Comparison of ENCODE assay signal across 16 mouse cellular contexts in genomic region chr3:93630917-93631714, GRCm38 (mm10). TPM values are rescaled to one million over a fixed set of nuclear protein-coding genes. Genes with fewer than 3 reads are reported as not detected.
"Had no signal": no experiment of that assay in that cellular context is flagged by ENCODE, and none has a peak within 500 bp of the region (broad histone marks: within the 10 kb centered on the region; RNA-seq: fewer than 3 reads in every experiment).

No protein-coding gene starts in this region.

RNA-seq across cellular contexts. Expression of gene Tdpoz2, which starts 21.4 kb away (rescaled TPM):
- total RNA-seq: megakaryocyte, adult 5-6 weeks; megakaryocyte-erythroid progenitor cell, adult 5-6 weeks had no signal
- polyA plus RNA-seq: lung, embryonic 14.5 days; lung, embryonic 16.5 days; midbrain, embryonic 10.5 days; midbrain, embryonic 12.5 days; midbrain, embryonic 14.5 days; midbrain, embryonic 16.5 days; myocyte; neural tube, embryonic 11.5 days; neural tube, embryonic 13.5 days; neural tube, embryonic 15.5 days; small intestine, adult 2 months; stomach, embryonic 14.5 days; stomach, embryonic 16.5 days; thymus, postnatal 0 days had no signal

RNA-seq across cellular contexts. Expression of gene Tdpoz1, which starts 45.0 kb away (rescaled TPM):
- total RNA-seq: megakaryocyte, adult 5-6 weeks; megakaryocyte-erythroid progenitor cell, adult 5-6 weeks had no signal
- polyA plus RNA-seq: lung, embryonic 14.5 days; lung, embryonic 16.5 days; midbrain, embryonic 10.5 days; midbrain, embryonic 12.5 days; midbrain, embryonic 14.5 days; midbrain, embryonic 16.5 days; myocyte; neural tube, embryonic 11.5 days; neural tube, embryonic 13.5 days; neural tube, embryonic 15.5 days; small intestine, adult 2 months; stomach, embryonic 14.5 days; stomach, embryonic 16.5 days; thymus, postnatal 0 days had no signal
